Mouse (Mus musculus): ENCODE data around the gene Ubr2. TPM values are rescaled to one million over a fixed set of nuclear protein-coding genes. Genes with fewer than 3 reads are reported as not detected.

The Ubr2 gene
- total and polyA plus RNA-seq, 3 experiments = 29.8 to 86.1 (median 63.9) TPM

GRCm38 (mm10) chr17:47024805-47025204 lies 14.4 kb upstream of the Ubr2 start:
- H3K27me3 ChIP-seq (ENCODE audit: control insufficient read depth, insufficient read depth, low read length) = no peaks in the 10 kb centered on the region
- H3K4me1 ChIP-seq (ENCODE audit: control insufficient read depth, insufficient read depth, low read length) = no peaks in the 10 kb centered on the region
- 72% methylated on average over 1 of the region's 1 CpGs for WGBS
- H3K9ac ChIP-seq (ENCODE audit: low read depth, low read length) = no peak overlapping the region
- H3K4me3 ChIP-seq = no peak overlapping the region
- intact Hi-C loops (cut with DNase I) = no loop called here
- no peak overlapping the region for H3K27ac ChIP-seq
- no peaks in the 10 kb centered on the region for H3K79me2 ChIP-seq (replicated peaks; ENCODE audit: control insufficient read depth, insufficient read depth, low read length)
- no peaks in the 10 kb centered on the region for H3K36me3 ChIP-seq (ENCODE audit: control insufficient read depth, insufficient read depth, low read length)
- DNase-seq = no peak
- TF ChIP-seq CTCF (IDR thresholded peaks at IDR 0.05) (no peak), POLR2A (IDR thresholded peaks at IDR 0.05; ENCODE audit: insufficient read depth, low read depth, low read length) (no peak), EP300 (IDR thresholded peaks at IDR 0.05; ENCODE audit: insufficient read depth, low read depth, low read length) (no peak)

- Histone ChIP-seq H3K27ac (no peak overlapping the region), H3K27me3 (ENCODE audit: control insufficient read depth, insufficient read depth, low read length) (no peaks in the 10 kb centered on the region), H3K4me1 (ENCODE audit: control insufficient read depth, insufficient read depth, low read length) (no peaks in the 10 kb centered on the region), H3K36me3 (ENCODE audit: control insufficient read depth, insufficient read depth, low read length) (no peaks in the 10 kb centered on the region), H3K4me3 (no peak overlapping the region), H3K9ac (ENCODE audit: low read depth, low read length) (no peak overlapping the region), H3K79me2 (replicated peaks; ENCODE audit: control insufficient read depth, insufficient read depth, low read length) (no peaks in the 10 kb centered on the region)
- TF ChIP-seq POLR2A (IDR thresholded peaks at IDR 0.05; ENCODE audit: insufficient read depth, low read depth, low read length) = no peak
- TF ChIP-seq CTCF (IDR thresholded peaks at IDR 0.05) = no peak
- TF ChIP-seq EP300 (IDR thresholded peaks at IDR 0.05; ENCODE audit: insufficient read depth, low read depth, low read length) = no peak
- no peak for DNase-seq
- intact Hi-C loops (cut with DNase I) = no loop called here
- 76% methylated on average over 1 of the region's 1 CpGs for WGBS
Observed at GRCm38 (mm10) chr17:47023369-47023768, 13.0 kb upstream of the Ubr2 start.

- H3K27me3 ChIP-seq (ENCODE audit: control insufficient read depth, insufficient read depth, low read length) = no peaks in the 10 kb centered on the region
- intact Hi-C loops (cut with DNase I) = no loop called here
- no peak for DNase-seq
- no peak overlapping the region for H3K27ac ChIP-seq
- peaks cover 2% of the 10 kb centered on the region for H3K4me1 ChIP-seq (ENCODE audit: control insufficient read depth, insufficient read depth, low read length)
- H3K36me3 ChIP-seq (ENCODE audit: control insufficient read depth, insufficient read depth, low read length) = peaks cover 7% of the 10 kb centered on the region
- WGBS = 45% methylated on average over 11 of the region's 11 CpGs
- no peak overlapping the region for H3K4me3 ChIP-seq
- TF ChIP-seq EP300 (IDR thresholded peaks at IDR 0.05; ENCODE audit: insufficient read depth, low read depth, low read length) (no peak), POLR2A (IDR thresholded peaks at IDR 0.05; ENCODE audit: insufficient read depth, low read depth, low read length) (no peak), CTCF (IDR thresholded peaks at IDR 0.05) (no peak)
- no peak overlapping the region for H3K9ac ChIP-seq (ENCODE audit: low read depth, low read length)
- no peaks in the 10 kb centered on the region for H3K79me2 ChIP-seq (replicated peaks; ENCODE audit: control insufficient read depth, insufficient read depth, low read length)
Observed at GRCm38 (mm10) chr17:47012896-47013295, 2.5 kb upstream of the Ubr2 start.

- H3K27me3 ChIP-seq (ENCODE audit: control insufficient read depth, insufficient read depth, low read length) = no peaks in the 10 kb centered on the region
- no peak overlapping the region for H3K4me3 ChIP-seq
- peaks cover 12% of the 10 kb centered on the region for H3K36me3 ChIP-seq (ENCODE audit: control insufficient read depth, insufficient read depth, low read length)
- peaks cover 5% of the 10 kb centered on the region for H3K4me1 ChIP-seq (ENCODE audit: control insufficient read depth, insufficient read depth, low read length)
- no peak for DNase-seq
- intact Hi-C loops (cut with DNase I) = no loop called here
- WGBS = 82% methylated on average over 1 of the region's 1 CpGs
- 0 out of 2 replicates have a peak, but pooled peaks cover 2% of the 10 kb centered on the region for H3K79me2 ChIP-seq (replicated peaks; ENCODE audit: control insufficient read depth, insufficient read depth, low read length)
- TF ChIP-seq CTCF (IDR thresholded peaks at IDR 0.05) (no peak), EP300 (IDR thresholded peaks at IDR 0.05; ENCODE audit: insufficient read depth, low read depth, low read length) (no peak), POLR2A (IDR thresholded peaks at IDR 0.05; ENCODE audit: insufficient read depth, low read depth, low read length) (no peak)
- no peak overlapping the region for H3K27ac ChIP-seq
- no peak overlapping the region for H3K9ac ChIP-seq (ENCODE audit: low read depth, low read length)
Observed at GRCm38 (mm10) chr17:47011661-47012043, 1.3 kb upstream of the Ubr2 start.

GRCm38 (mm10) chr17:47010722-47011660 lies 635 bp upstream of the Ubr2 start:
- peak; percentile 66 to 84 for DNase-seq
- WGBS = 12% methylated on average over 25 of the region's 25 CpGs
- TF ChIP-seq CTCF (IDR thresholded peaks at IDR 0.05) = no peak
- TF ChIP-seq POLR2A (IDR thresholded peaks at IDR 0.05; ENCODE audit: insufficient read depth, low read depth, low read length) = no peak
- TF ChIP-seq EP300 (IDR thresholded peaks at IDR 0.05; ENCODE audit: insufficient read depth, low read depth, low read length) = no peak
- Histone ChIP-seq H3K36me3 (ENCODE audit: control insufficient read depth, insufficient read depth, low read length) (peaks cover 12% of the 10 kb centered on the region), H3K79me2 (replicated peaks; ENCODE audit: control insufficient read depth, insufficient read depth, low read length) (0 out of 2 replicates have a peak, but pooled peaks cover 2% of the 10 kb centered on the region), H3K27me3 (ENCODE audit: control insufficient read depth, insufficient read depth, low read length) (no peaks in the 10 kb centered on the region), H3K4me3 (peak overlapping the region; percentile 80), H3K9ac (ENCODE audit: low read depth, low read length) (no peak overlapping the region; the same call in 1 of the 2 replicates), H3K27ac (peak overlapping the region; percentile 98), H3K4me1 (ENCODE audit: control insufficient read depth, insufficient read depth, low read length) (peaks cover 11% of the 10 kb centered on the region)
- intact Hi-C loops (cut with DNase I) = no loop called here

GRCm38 (mm10) chr17:47009546-47009897 lies 834 bp downstream of the Ubr2 start:
- no peak for TF ChIP-seq EP300 (IDR thresholded peaks at IDR 0.05; ENCODE audit: insufficient read depth, low read depth, low read length)
- Histone ChIP-seq H3K36me3 (ENCODE audit: control insufficient read depth, insufficient read depth, low read length) (peaks cover 22% of the 10 kb centered on the region), H3K9ac (ENCODE audit: low read depth, low read length) (peak overlapping the region; percentile 98), H3K27ac (peak overlapping the region; percentile 98), H3K4me3 (peak overlapping the region; percentile 80), H3K4me1 (ENCODE audit: control insufficient read depth, insufficient read depth, low read length) (peaks cover 13% of the 10 kb centered on the region), H3K27me3 (ENCODE audit: control insufficient read depth, insufficient read depth, low read length) (no peaks in the 10 kb centered on the region), H3K79me2 (replicated peaks; ENCODE audit: control insufficient read depth, insufficient read depth, low read length) (0 out of 2 replicates have a peak, but pooled peaks cover 2% of the 10 kb centered on the region)
- intact Hi-C loops (cut with DNase I) = no loop called here
- DNase-seq = no peak
- WGBS = under 1% methylated on average over 13 of the region's 13 CpGs

Data from heart, adult 2 months (tissue).